Mouse (Mus musculus): ENCODE data around the gene Abhd15.
"Not testable (repeated sequence)": the region's sequence is repeated elsewhere in the genome, so short reads cannot be mapped to it uniquely, and the experiment has no call there.

The Abhd15 gene

DNA sequence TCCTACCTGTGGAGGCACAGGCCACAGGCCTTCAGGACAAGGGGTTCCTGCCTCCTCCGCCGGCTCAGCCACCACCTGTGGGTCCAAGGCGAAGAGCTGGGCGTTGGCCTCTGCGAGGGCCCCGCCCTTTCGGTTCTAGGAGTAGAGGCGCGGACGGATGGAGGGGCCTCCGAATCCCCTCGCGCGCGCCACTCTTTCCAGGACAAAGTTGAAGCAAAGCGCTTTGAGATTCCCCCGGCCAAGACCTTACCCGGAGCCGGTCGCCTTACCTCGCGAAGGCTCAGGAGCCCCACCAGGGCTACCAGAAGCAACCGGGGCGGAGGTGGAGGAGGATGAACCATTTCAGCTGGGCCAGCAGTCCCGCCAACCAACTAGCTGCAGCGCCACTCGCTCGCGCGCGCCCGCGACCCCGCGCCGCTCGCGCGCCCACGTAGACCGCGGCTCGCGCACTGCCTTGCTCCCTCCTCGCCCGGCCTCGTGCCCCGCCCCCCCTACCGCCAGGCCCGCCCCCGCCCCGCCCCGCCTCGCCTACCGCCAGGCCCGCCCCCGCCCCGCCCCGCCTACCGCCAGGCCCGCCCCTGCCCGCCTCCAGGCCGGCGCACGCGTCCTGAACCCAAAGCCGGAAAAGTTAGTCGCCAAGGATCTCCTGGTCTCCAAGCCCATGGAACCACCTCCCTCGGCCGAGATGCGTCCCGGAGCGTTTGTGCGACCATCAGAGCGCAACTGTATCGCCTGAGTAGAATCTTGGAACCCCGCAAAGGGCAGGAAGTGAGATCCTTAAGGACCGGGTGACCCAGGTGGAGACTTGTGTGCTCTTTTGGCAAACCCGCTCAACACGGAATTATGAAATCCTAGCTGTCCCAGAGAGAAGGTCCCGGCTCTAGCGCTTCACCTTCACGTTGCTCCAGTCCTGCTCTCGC lies 1.8 kb upstream of the Abhd15 start:
- DNase-seq (ENCODE audit: low spot score in 2 of 2), result peak; percentile 85 to 86

DNA sequence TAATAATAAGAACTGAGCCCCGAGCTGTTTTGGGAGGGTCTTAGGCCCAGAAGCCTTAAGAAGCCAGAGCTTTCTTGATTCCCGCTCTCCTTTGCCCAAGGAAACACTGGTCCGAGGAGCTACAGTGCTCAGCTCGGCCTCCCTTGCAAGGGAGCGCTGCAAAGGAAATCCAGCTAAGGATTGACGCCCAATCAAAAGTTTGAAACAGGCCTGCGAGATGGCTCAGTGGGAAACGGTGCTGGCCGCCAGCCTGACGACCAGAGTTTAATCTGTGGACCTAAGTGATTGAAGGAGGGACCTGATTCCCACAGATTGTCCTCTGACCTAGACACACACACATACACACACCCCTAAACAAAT lies 1.1 kb upstream of the Abhd15 start:
- DNase-seq (ENCODE audit: low spot score in 2 of 2), result no peak

DNA sequence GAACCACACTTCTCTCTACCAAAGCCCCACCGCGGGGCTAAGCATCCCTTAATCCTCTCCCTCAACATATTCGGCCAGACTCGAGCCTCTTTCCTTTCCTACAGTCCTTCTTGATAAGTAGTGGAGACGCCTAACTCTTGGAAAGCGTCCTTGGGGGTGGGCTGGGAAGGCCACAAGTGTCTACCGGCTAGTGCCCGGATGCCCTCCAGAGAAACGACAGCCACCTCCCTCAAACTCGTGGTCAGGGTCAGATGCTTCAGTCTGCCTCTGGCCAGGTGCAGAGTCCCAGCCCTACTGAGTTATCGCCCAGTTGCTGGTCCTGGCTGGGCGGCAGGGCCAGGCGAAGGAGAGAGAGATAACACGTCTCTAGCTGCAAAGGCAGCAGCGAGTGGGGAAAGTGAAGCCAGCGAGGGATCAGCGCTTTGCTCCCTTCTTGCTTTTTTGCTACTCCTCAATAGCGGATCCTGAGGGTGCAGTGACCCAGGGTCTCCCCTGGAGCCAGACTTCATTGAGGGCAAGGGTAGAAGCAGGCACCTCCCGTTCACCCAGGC lies 565 bp upstream of the Abhd15 start:
- peak in 1 of 2 experiments; percentile 47 for DNase-seq (ENCODE audit: low spot score in 2 of 2)

DNA sequence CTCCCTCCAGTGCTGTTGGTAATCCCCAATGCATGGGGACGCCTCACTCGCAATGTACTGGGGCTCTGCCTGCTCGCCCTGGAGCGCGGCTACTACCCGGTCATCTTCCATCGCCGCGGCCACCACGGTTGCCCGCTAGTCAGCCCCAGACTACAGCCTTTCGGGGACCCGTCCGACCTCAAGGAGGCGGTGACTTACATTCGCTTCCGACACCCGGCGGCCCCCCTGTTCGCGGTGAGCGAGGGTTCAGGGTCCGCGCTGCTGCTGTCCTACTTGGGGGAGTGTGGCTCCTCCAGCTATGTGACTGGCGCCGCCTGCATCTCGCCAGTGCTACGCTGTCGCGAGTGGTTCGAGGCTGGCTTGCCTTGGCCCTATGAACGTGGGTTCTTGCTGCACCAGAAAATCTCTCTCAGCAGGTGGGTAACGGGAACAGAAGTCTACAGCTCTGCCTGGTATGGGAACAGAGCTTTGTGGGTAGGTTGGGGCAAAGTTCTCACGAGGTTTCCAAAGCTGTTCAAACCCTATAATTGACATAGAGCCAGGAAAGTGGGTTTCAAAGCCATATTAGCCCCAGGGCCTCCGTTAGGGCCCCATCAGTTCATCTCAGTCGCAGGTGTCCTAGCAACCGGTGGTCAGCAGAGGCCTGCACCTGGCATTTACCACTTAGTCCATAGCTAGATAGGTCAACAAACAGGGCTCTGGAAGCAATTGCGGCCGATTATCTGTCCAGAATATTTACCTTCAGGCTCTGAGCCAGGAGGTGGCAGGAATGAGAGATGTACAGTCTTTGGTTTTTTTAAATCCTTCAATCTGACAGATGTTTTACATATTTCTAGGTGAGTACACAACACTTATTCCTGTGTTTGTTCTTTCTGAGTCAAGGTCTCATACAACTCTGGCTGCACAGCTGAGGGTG lies 974 bp downstream of the Abhd15 start, which contains the start of gene Trp53i13:
TSS of gene Trp53i13 (minus strand) at position 344 of the 916 bp plus-strand sequence.
- no peak for DNase-seq (ENCODE audit: low spot score in 2 of 2)

DNA sequence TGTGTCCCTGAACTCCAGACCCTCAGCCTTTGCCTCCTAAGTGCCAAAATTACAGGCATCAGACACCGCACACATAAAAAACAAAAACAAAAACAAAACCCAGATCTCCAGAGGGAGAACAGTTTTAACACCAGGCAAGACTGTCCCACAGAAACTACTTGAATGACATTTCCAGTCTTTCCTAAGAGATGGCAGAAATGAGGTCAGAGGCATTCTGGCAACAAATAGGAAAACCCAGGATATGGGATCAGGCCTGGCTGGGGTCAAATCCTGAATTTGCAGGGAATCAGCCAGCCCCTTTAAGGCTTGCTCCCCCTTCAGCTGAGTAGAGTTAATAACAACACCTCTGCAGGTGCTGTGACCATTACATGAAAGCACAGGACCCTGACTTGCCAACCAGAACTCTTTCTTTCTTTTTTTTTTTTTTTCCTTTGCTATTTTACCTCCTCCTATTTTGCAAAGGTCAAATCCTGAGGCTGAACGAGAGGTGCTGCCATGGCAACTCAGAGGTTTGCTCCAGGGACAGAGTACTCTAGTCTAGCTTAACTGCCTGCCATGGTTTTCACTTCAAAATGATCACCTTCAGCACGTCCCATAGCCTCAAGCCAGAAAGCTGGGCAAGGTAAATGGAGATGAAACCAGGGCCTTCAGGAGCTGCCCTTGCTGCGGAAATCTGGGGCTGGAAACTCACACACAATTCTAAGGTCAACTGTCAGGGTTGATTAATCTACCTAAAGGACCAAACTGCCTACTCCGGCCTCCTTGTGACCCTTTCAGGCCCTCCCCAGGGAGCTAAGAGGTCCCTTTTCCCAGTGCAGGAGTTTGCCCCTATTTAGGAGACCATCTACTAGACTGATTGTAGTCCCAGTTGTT lies 1.9 kb downstream of the Abhd15 start:
- no peak for DNase-seq (ENCODE audit: low spot score in 2 of 2)

DNA sequence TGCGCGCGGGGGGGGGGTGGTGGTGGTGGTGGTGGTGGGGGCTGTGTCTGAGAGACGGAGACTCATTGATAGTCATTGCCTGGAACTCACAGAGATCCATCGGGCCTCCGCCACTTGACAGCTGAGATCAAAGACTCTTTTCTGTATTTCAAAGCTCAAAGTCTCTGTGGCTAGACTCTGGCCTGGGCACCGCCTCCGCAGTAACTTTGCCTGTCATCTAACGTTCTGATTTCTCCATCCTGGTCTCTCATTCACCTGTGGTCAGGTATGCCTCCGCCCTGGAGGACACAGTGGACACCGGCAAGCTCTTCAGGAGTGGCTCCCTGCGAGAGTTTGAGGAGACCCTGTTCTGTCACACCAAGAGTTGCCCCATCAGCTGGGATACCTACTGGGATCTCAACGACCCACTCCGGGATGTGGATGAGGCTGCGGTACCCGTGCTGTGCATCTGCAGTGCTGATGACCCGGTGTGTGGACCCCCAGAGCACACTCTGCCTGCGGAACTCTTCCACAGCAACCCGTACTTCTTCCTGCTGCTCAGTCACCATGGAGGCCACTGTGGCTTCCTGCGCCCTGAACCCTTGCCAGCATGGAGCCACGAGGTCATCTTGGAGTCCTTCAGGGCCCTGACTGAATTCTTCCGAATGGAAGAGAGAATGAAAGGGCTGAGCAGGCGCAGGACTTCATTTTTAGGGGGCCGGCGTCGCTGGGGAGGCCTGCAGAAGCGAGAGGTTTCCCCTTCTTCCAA lies 3.3 kb downstream of the Abhd15 start:
- no peak for DNase-seq (ENCODE audit: low spot score in 2 of 2)

DNA sequence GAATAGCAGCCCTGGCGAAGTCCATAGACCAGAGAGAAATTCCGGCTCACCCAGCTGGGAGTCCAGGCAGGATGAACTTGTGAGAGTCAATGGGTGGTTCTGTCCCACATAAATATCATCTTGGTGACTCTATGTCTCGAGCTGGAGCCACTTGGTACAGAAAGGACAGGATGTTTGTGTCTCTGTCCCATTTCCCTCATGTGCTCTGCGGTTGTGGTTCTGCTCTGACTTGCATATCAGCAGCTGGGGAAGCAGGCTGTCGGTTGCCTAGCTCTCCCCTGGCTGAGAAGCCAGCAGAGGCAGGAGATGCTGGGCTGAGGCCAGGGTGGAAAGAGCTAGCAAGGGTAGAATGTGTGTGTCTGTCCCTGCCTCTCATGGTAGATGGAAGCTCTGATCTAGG lies 4.1 kb downstream of the Abhd15 start, which contains the start of gene Gm10392:
TSS of gene Gm10392 (minus strand) at position 156 of the 400 bp plus-strand sequence.
- DNase-seq (ENCODE audit: low spot score in 2 of 2), result peak; percentile 80 to 84

DNA sequence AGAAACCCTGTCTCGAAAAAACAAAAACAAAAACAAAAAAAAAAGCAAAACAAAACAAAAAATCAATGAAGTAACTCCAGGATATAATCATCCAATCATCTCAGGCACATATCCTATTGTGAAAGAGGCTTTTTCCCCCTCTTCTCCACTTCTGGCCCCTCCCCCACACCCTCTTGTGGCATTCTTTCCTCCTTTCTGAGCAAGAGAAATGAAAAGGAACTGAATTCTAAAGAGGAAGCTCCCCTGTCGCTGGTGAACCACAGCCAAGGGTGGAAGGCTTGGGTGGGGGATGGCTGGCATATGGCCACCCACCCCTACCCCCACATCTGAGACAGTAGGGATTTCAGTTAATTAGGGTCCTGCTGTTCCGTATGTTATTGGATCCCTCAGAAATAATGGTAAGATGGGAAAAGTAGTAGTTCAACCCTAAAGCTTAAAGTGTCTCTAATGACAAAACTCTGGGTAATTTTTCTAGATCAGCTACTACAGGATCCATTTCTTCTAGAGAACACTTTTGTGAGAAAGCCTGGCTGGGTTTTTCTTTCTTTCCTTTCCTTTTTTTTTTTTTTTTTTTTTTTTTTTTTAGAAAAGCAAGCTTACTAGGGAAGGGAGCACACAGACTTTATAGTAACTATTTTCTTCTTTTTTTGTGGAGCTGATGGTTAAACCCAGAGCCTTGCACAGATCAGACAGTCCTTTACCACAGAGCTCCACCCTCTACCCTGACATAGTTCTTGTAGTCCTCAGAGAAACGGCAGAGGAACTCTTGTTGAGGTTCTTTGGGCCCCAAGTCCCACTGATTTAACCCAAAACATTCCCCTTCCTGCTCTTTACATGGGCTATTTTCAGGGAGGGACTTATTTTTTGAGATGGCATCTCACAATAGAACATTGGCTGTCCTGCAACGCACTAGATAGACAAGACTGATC lies 5.9 kb downstream of the Abhd15 start:
- DNase-seq (ENCODE audit: low spot score in 2 of 2), result peak; percentile 59 to 63

DNA sequence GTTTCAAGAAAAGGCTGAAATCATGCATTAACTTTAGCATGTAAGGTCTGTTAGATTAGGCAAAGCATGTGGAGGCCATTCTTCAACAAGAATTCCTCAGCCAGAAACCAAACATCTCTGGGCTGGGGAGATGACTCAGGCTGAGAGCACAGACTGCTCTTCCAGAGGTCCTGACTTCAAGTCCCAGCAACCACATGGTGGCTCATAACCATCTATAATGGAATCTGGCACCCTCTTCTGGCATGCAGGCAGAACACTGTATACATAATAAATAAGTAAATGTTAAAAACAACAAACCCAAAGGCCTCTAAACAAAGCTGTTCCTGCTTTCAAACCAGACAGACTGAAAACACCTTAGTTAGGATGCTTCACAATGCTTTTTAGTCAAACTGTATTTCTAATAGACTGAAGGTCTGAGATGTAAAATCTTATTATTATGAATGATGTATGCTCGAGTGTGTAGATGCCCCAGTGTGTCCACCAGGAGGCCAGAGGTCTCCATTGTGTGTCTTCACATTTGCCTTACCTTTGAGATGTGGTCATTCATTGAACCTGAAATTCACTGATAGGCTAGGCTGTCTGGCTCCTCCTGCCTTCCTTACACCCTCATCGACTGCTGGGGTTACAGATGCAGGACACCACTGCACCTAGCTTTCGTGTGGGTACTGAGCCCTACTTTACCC lies 11.0 kb downstream of the Abhd15 start:
- no peak for DNase-seq (ENCODE audit: low spot score in 2 of 2)

DNA sequence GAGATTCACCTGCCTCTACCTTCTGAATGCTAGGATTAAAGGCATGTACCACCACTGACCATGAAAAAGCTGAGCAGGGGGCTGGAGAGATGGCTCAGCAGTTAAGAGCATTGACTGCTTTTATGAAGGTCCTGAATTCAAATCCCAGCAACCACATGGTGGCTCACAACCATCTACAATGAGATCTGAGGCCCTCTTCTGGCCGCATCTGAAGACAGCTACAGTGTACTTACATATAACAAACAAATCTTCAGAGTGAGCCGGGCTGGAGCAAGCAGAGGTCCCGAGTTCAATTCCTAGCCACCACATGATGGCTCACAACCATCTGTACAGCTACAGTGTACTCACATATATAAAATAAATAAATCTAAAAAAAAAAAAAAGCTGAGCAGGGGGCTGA lies 13.5 kb downstream of the Abhd15 start:
- DNase-seq (ENCODE audit: low spot score in 2 of 2), result not testable (repeated sequence)

DNA sequence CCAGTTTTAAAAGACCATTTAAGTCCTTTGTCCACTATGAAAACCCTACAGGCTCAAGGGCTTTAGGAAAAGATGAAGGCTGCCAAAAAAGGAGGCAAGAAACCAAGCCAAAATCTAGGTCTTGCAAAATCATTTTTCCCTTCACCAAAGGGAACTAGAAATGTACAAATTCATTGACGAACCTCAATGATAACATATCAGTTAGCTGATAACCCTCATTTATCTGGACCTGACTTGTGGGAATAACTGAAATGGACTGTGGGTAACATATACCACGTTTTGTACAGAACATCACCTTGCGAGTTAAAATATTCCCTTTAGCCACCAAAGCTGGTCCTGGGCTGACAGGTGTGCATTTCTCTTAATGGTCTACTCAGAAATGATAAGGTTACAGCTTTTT lies 14.7 kb downstream of the Abhd15 start:
- DNase-seq (ENCODE audit: low spot score in 2 of 2), result no peak

DNA sequence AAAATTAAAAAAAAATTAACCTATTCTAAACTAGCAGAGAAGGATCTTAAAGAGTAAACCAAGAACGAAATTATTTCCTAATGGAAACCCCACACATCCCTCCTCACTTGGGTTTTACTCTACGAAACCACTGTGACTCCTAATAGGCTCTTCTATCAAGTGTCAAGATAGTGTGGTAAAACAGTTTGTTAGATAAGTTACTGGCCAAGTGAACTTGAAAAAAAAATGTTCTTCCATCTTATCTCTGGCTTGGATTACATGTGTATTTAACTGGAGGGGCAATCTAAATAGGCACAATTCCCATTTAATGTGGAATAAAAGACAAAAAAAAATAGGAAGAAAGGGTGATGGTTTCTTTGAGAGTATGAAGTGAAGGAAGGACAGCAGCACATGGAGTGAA lies 15.9 kb downstream of the Abhd15 start:
- DNase-seq (ENCODE audit: low spot score in 2 of 2), result no peak

DNA sequence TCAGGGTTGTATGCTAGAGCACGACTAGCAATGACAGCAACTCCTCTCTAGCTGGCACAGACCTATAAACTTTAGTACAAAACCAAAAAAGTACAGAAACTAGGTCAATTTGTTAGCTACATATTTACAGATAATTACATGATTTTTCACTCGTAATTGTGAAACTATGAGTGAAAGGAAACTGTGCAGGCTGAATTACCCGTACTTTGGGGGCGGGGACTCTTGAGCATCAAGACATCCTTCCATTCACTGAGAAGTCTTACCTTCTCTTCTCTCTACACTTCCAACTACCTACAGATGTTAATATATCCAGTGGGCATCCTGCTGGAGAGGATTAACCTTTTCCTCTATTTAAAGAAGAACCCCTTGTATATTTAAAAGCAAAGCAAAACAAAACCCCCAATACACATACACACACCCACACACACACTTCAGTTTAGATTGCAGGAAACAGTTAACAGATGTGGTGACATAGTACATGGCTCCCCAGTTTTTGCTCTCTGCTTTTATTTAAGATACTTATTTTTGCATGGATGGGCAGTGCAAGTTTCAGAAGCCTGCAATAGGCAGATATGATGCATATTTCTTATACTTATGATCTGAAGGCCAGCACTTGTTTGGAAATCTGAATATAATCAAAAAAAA lies 17.4 kb downstream of the Abhd15 start:
- no peak for DNase-seq (ENCODE audit: low spot score in 2 of 2)

DNA sequence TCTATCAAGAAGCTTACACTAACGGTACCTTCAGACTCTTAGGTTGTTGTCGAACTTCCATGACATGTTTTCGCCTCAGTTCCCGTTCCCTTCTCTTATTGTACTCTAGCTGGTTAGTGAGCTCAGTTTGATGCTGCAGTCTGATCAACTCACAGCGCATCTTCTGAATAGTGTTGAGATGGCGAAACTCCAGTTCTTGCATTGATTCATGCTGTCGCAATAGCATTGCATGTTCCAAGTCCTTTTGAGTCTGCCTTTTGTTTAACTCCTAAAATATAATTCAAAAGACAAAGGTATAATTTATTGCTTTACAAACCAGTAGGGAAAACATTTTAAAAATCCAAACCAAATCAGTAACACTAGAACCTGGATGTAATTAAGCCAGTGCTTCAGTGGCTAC lies 30.3 kb downstream of the Abhd15 start:
- DNase-seq (ENCODE audit: low spot score in 2 of 2), result no peak

DNA sequence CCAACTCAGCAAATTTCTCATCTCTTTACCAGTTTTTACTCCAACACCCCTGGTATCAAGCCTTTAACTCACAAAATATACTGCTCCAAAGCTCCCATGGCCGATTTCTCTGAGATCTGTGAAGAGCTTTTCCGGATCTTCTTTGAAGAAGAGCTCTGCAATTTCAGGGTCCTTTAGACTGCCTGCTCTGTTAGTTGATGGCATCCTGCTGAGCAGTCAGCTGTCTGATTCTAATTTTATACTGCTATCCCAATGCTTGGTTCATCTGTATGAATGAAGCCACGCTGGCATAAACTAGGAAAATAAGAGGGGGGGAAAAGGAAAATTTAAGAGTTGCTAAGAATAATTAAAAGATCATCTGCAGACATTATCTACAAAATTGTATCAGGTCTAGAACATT lies 70.3 kb downstream of the Abhd15 start:
- no peak for DNase-seq (ENCODE audit: low spot score in 2 of 2)
